Mouse (Mus musculus) kidney, embryonic 14.5 days (tissue): ENCODE data around the gene March1. TPM values are rescaled to one million over a fixed set of nuclear protein-coding genes. Genes with fewer than 3 reads are reported as not detected.

Experiments
- ATAC-seq: fragments of 200-750 bp; cut with Nextera tagmentation; 2 replicates; pipeline ENCODE4 v1.8.0; 2017; ENCODE audit warnings: moderate number of reproducible peaks, mild to moderate bottlenecking, moderate TSS enrichment, moderate library complexity; ENCODE audit not compliant: low FRiP score, low TSS enrichment
- H3K27ac ChIP-seq: fragments of 300-500 bp; sonication (generic); 2 replicates; pipeline ENCODE4 v1.5.1; 2014; ENCODE audit warnings: low read depth, mild to moderate bottlenecking, low read length, moderate library complexity, mixed read lengths
- H3K27me3 ChIP-seq: fragments of 300-500 bp; sonication (generic); 2 replicates; pipeline ENCODE4 v1.6.1; 2014; ENCODE audit warnings: mild to moderate bottlenecking, low read length; ENCODE audit not compliant: control insufficient read depth, insufficient read depth
- H3K36me3 ChIP-seq: fragments of 300-500 bp; sonication (generic); 2 replicates; pipeline ENCODE4 v1.6.1; 2014; ENCODE audit warnings: low read length, mixed read lengths; ENCODE audit not compliant: control insufficient read depth, insufficient read depth
- H3K4me1 ChIP-seq: fragments of 300-500 bp; sonication (generic); 2 replicates; pipeline ENCODE4 v1.6.1; 2014; ENCODE audit warnings: low read length, mixed read lengths; ENCODE audit not compliant: control insufficient read depth, insufficient read depth
- H3K4me2 ChIP-seq: fragments of 300-500 bp; sonication (generic); replicated peaks from 2 replicates; pipeline ENCODE4 v1.6.1; 2014; ENCODE audit warnings: low read depth, mild to moderate bottlenecking, low read length
- H3K4me3 ChIP-seq: fragments of 300-500 bp; sonication (generic); 2 replicates; pipeline ENCODE4 v1.5.1; 2014; ENCODE audit warnings: mild to moderate bottlenecking, low read length
- H3K9ac ChIP-seq: fragments of 300-500 bp; sonication (generic); 2 replicates; pipeline ENCODE4 v1.6.1; 2014; ENCODE audit warnings: low read depth, mild to moderate bottlenecking, low read length, moderate library complexity
- H3K9me3 ChIP-seq: fragments of 300-500 bp; sonication (generic); 2 replicates; pipeline ENCODE4 v1.6.1; 2016; ENCODE audit warnings: low read length; ENCODE audit not compliant: control insufficient read depth
- WGBS: fragments of 180-500 bp; shearing (Covaris S2); extraction: QIAGEN DNeasy Blood & Tissue Kit; methylation state at CpG from one replicate; pipeline ENCODE4 v1.1.7; 2014; 5-methylcytosine and 5-hydroxymethylcytosine counted together
- polyA plus RNA-seq: library from polyadenylated mRNA; unstranded; fragments of >200 nt; fragmentation: Nextera tagmentation; extraction: Ambion mirVana; gene quantifications from 2 replicates; pipeline ENCODE4 v1.2.1, GENCODE M21; 2014

Gene March1
- polyA plus RNA-seq = 0.32 and 0.34 TPM in 2 replicates

DNA sequence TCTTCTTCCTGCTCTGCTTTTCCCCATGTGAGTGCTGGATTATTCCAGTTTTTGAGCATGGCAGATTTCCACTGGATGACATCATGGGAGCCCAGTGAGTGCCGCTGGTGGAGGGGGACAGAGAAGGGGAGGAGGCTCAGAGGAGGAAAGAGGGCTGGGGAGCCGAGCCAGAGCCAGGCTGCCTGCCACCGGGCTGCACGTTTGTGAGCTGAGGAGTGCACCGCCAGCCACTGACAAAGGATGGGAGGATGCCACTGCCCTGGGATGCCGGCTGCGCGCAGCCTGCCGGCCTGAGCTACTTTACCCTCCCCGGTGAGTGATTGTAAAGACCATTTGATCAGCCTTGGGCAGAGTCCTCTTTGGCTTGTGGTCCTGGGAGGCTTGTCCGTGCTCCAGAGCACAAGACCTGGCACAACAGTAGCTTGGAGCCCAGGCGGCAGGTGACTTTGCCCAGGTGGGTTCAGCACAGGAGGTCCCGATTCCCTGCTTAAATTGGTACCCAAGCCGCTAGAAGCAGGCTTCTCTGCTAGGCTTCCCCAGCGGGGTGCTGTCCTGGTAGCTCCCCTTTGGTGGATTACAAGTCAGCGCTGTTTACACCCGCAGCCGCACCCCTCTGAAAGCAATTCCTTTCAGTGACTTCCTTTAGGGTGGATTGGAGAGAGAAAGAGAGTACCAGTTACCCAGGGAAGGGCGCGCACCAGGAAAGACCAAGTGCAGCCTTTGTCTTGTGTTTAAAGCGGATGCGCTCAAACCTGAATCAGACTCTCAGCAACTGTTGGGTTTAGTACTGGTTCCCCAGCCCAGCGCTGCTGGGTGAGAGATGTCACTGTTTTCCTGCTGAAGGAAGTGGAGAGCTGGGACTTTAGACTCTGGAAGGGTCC lies at the start of gene March1:
Gene March1 (plus strand): TSS at position 30 of the 881 bp plus-strand sequence.
- H3K4me1 ChIP-seq = no peaks in the 10 kb centered on the region
- no peak within 1 kb of the TSS for H3K9ac ChIP-seq
- ATAC-seq = peak; percentile 24; the same call in 1 of the 2 replicates
- no peak within 1 kb of the TSS for H3K4me2 ChIP-seq
- H3K4me3 ChIP-seq = no peak within 1 kb of the TSS
- H3K27me3 ChIP-seq = peaks cover 23% of the 10 kb centered on the region
- H3K9me3 ChIP-seq = no peaks in the 10 kb centered on the region
- WGBS = under 1% methylated on average over 23 of the region's 23 CpGs
- no peak within 1 kb of the TSS for H3K27ac ChIP-seq
- H3K36me3 ChIP-seq = no peaks in the 10 kb centered on the region

GRCm38 (mm10) chr8:65586909-65587308 lies 30.8 kb upstream of the March1 start:
- no peak overlapping the region for H3K4me2 ChIP-seq
- H3K4me3 ChIP-seq = no peak overlapping the region
- H3K4me1 ChIP-seq = no peaks in the 10 kb centered on the region
- H3K27me3 ChIP-seq = no peaks in the 10 kb centered on the region
- ATAC-seq = no peak
- no peak overlapping the region for H3K27ac ChIP-seq
- H3K9ac ChIP-seq = no peak overlapping the region
- H3K9me3 ChIP-seq = no peaks in the 10 kb centered on the region
- WGBS = 66% methylated on average over 1 of the region's 1 CpGs
- no peaks in the 10 kb centered on the region for H3K36me3 ChIP-seq

GRCm38 (mm10) chr8:65603241-65603640 lies 14.5 kb upstream of the March1 start:
- no peak overlapping the region for H3K27ac ChIP-seq
- no peaks in the 10 kb centered on the region for H3K27me3 ChIP-seq
- no peak overlapping the region for H3K4me3 ChIP-seq
- no peak for ATAC-seq
- no peaks in the 10 kb centered on the region for H3K4me1 ChIP-seq
- no peaks in the 10 kb centered on the region for H3K9me3 ChIP-seq
- H3K4me2 ChIP-seq = no peak overlapping the region
- H3K9ac ChIP-seq = no peak overlapping the region
- 60% methylated on average over 2 of the region's 2 CpGs for WGBS
- no peaks in the 10 kb centered on the region for H3K36me3 ChIP-seq

- ATAC-seq = no peak
- WGBS = 46% methylated on average over 2 of the region's 2 CpGs
- H3K9ac ChIP-seq = no peak overlapping the region
Observed at GRCm38 (mm10) chr8:65609509-65609908, 8.2 kb upstream of the March1 start.

GRCm38 (mm10) chr8:65618966-65619365 lies 1.3 kb downstream of the March1 start:
- Histone ChIP-seq H3K4me1 (no peaks in the 10 kb centered on the region), H3K4me3 (no peak overlapping the region), H3K9me3 (no peaks in the 10 kb centered on the region), H3K36me3 (no peaks in the 10 kb centered on the region), H3K27me3 (peaks cover 23% of the 10 kb centered on the region), H3K27ac (no peak overlapping the region), H3K4me2 (no peak overlapping the region), H3K9ac (no peak overlapping the region)
- no peak for ATAC-seq
- 40% methylated on average over 7 of the region's 7 CpGs for WGBS

More at GRCm38 (mm10) chr8:65609509-65609908, 8.2 kb upstream of the March1 start:
- no peak overlapping the region for H3K4me2 ChIP-seq
- H3K4me3 ChIP-seq = no peak overlapping the region
- H3K36me3 ChIP-seq = no peaks in the 10 kb centered on the region
- H3K27ac ChIP-seq = no peak overlapping the region
- no peaks in the 10 kb centered on the region for H3K9me3 ChIP-seq
- H3K27me3 ChIP-seq = no peaks in the 10 kb centered on the region
- H3K4me1 ChIP-seq = no peaks in the 10 kb centered on the region

DNA sequence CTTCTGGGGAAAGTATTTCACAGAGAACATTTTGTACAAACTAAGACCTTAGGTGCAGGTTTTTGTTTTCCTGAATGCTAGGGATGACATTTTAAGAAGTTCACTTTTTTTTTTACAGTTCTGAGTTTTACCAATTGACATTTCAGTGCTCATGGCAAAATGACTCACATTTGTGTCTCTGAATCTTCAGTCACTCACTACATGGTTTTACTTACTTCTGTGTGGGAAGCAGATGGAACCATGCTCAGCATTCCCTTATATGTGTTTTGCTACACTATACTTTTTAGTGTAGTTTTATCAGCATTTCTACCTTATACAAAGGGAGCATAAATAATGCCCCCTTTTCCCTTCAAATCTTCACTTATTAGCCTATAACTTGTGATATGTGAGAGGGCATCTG lies 27.2 kb downstream of the March1 start:
- no peak overlapping the region for H3K9ac ChIP-seq
- no peak for ATAC-seq

DNA sequence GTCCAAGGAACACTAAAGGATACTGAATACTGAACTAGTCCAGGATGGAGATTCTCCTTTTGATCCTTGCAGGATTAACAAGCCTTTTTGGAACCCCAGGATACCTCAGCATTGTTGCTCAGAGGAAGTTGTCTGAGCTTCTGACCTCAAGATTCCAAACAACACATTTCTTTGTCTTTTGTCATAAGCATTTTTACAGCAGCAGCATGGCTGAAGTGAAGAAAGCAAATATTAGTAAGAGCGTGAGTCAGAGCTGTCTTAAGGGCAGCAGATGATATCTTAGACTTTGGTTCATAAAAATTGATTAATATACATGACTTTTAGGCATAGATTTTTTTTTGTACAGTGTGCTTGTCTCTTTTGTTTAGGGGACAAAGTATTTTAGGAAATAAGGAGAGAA lies 27.8 kb downstream of the March1 start:
- no peak overlapping the region for H3K9ac ChIP-seq
- no peak overlapping the region for H3K4me2 ChIP-seq
- no peak overlapping the region for H3K4me3 ChIP-seq
- H3K27me3 ChIP-seq = no peaks in the 10 kb centered on the region
- H3K36me3 ChIP-seq = no peaks in the 10 kb centered on the region
- 77% methylated on average over 1 of the region's 1 CpGs for WGBS
- H3K27ac ChIP-seq = no peak overlapping the region
- no peak for ATAC-seq
- no peaks in the 10 kb centered on the region for H3K9me3 ChIP-seq
- no peaks in the 10 kb centered on the region for H3K4me1 ChIP-seq

More for the DNA sequence above, 27.2 kb downstream of the March1 start:
- Histone ChIP-seq H3K4me1 (no peaks in the 10 kb centered on the region), H3K4me3 (no peak overlapping the region), H3K36me3 (no peaks in the 10 kb centered on the region), H3K27ac (no peak overlapping the region), H3K27me3 (no peaks in the 10 kb centered on the region), H3K9me3 (no peaks in the 10 kb centered on the region), H3K4me2 (no peak overlapping the region)

DNA sequence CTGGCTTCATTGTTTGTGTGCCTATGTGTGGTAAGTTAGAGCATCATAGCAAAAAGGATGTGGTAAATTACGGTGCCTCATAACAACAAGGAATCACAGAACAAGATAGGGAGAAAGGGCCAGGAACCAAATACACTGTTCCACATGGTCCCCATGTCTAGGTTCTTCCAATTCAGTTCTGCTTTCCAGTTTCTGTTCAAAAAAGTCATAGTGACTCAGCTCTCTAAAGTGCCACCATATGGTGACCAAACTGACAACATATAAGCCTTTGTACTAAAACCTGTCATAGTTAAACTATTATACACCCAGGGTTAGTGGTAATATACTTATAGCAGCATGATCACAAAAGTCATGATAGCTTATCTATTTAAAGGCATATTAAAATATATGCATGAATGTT lies 28.2 kb downstream of the March1 start:
- no peaks in the 10 kb centered on the region for H3K36me3 ChIP-seq
- no peak for ATAC-seq
- 92% methylated on average over 1 of the region's 1 CpGs for WGBS
- H3K4me3 ChIP-seq = no peak overlapping the region
- H3K9ac ChIP-seq = no peak overlapping the region
- no peaks in the 10 kb centered on the region for H3K4me1 ChIP-seq
- no peak overlapping the region for H3K4me2 ChIP-seq
- H3K9me3 ChIP-seq = no peaks in the 10 kb centered on the region
- no peaks in the 10 kb centered on the region for H3K27me3 ChIP-seq
- H3K27ac ChIP-seq = no peak overlapping the region

DNA sequence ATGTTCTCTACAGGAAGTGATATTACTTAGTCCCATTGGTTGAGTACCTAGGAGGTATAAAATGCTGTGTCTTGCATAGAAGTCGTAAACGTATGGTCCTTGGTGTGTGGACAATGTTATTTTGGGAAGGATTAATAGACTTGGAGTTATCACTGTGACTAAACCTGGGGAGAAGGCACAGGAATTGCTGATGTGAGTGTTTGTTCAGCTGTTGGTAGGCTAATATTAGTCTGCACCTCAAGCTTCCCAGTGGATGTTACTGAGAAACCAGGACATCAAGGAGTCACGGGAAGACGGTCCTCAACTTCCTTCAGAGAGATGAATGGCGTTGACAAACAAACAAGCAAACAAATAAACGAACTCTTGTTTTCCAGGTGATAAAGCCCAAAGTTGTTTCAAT lies 38.2 kb downstream of the March1 start:
- Histone ChIP-seq H3K9ac (no peak overlapping the region), H3K27me3 (no peaks in the 10 kb centered on the region), H3K27ac (no peak overlapping the region), H3K4me3 (no peak overlapping the region), H3K4me2 (no peak overlapping the region), H3K9me3 (no peaks in the 10 kb centered on the region), H3K4me1 (no peaks in the 10 kb centered on the region), H3K36me3 (no peaks in the 10 kb centered on the region)
- no peak for ATAC-seq
- 79% methylated on average over 6 of the region's 6 CpGs for WGBS
